ENCODE assay signal across 12 mouse cellular contexts in genomic region chr9:98939290-98939689, GRCm38 (mm10). TPM values are rescaled to one million over a fixed set of nuclear protein-coding genes. Genes with fewer than 3 reads are reported as not detected.
DNase-seq lines count a peak whose midpoint lies in the region; ATAC-seq and TF ChIP-seq lines count a peak whose summit lies in the region.
"Had no signal": no experiment of that assay in that cellular context is flagged by ENCODE, and none has a peak within 500 bp of the region (broad histone marks: within the 10 kb centered on the region; RNA-seq: fewer than 3 reads in every experiment).

No protein-coding gene starts in this region.

- CTCF ChIA-PET in Patski (lab: Charles Lee): interaction anchor here (1.5 to 1.6 kb wide), 2 partner anchors 17 to 26 kb away, joined by 3 read pairs; no protein-coding TSS in a partner anchor

- no peak for ATAC-seq in Patski
- ATAC-seq in monocyte, adult 5-6 weeks (replicated peaks; ENCODE audit: insufficient number of reproducible peaks, low FRiP score, low TSS enrichment, poor library complexity, severe bottlenecking): no peak

- intact Hi-C loops in left cerebral cortex, adult 2 months (cut with DNase I): no loop called here
- intact Hi-C loops in left cerebral cortex, postnatal 25 days (cut with DNase I): no loop called here

- in situ Hi-C loops in Patski (cut with MboI; ENCODE audit: low pct_unique_long_range_greater_than_20kb): no loop called here

- peak; percentile 49 for TF ChIP-seq CTCF in left cerebral cortex, adult 2 months (IDR thresholded peaks at IDR 0.05)
- TF ChIP-seq CTCF in Patski (IDR thresholded peaks at IDR 0.05): peak; percentile 67

- POLR2A ChIA-PET in Patski (lab: Charles Lee): no interaction called here

- H3K4me3 ChIP-seq in left cerebral cortex, adult 2 months: no peak overlapping the region
- H3K4me3 ChIP-seq: embryonic facial prominence, embryonic 13.5 days; hindbrain, embryonic 15.5 days had no signal

- peaks cover 25% of the 10 kb centered on the region for H3K27me3 ChIP-seq in Patski

- DNase-seq in embryo, embryonic 10 days (ENCODE audit: low spot score): peak; percentile 40
- no peak for DNase-seq in embryo, embryonic 9.5 days (ENCODE audit: extremely low spot score)
- no peak for DNase-seq in left cerebral cortex, adult 2 months (ENCODE audit: extremely low spot score in 1 of 2, low spot score in 2 of 2)
- DNase-seq in left cerebral cortex, postnatal 25 days (ENCODE audit: low spot score in 2 of 2): no peak
- DNase-seq in 416B (ENCODE audit: low read depth) (peak; percentile 22), Patski (ENCODE audit: low read depth, low spot score) (no peak)
- no peak for DNase-seq in spleen, adult 12 weeks (ENCODE audit: low spot score)

- no peak overlapping the region for H3K27ac ChIP-seq in left cerebral cortex, adult 2 months
- H3K27ac ChIP-seq: embryonic facial prominence, embryonic 13.5 days; hindbrain, embryonic 15.5 days had no signal

RNA-seq across cellular contexts. Expression of gene Foxl2, which starts 15.8 kb away (rescaled TPM):
- total RNA-seq in left cerebral cortex, adult 2 months (2021): under 1 TPM; 0.91 to 0.95 TPM
- under 1 TPM; 0.80 to 0.94 TPM for total RNA-seq in left cerebral cortex, postnatal 25 days (2021)
- polyA plus RNA-seq in Patski (2021): 2.2 TPM
- total RNA-seq in monocyte, adult 5-6 weeks (2017): not detected in 3 replicates
- polyA plus RNA-seq: liver, embryonic 16.5 days had no signal

RNA-seq across cellular contexts. Expression of gene 7420426K07Rik, which starts 36.4 kb away (rescaled TPM):
- not detected for total RNA-seq in left cerebral cortex, adult 2 months (2021)
- not detected for total RNA-seq in left cerebral cortex, postnatal 25 days (2021)
- not detected for polyA plus RNA-seq in Patski (2021)
- total RNA-seq in monocyte, adult 5-6 weeks (2017): not detected in 3 replicates
- total RNA-seq: layer of hippocampus, postnatal 14 days had no signal
- polyA plus RNA-seq: embryonic facial prominence, embryonic 13.5 days; hindbrain, embryonic 15.5 days; liver, embryonic 16.5 days had no signal

RNA-seq across cellular contexts. Expression of gene Faim, which starts 46.9 kb away (rescaled TPM):
- total RNA-seq in left cerebral cortex, adult 2 months (2021): 10 to 100 TPM; 34.1 to 35.8 TPM
- total RNA-seq in left cerebral cortex, postnatal 25 days (2021): 10 to 100 TPM; 34.1 to 35.5 TPM
- 39.9 TPM for polyA plus RNA-seq in Patski (2021)
- total RNA-seq in monocyte, adult 5-6 weeks (2017): 131 to 158 TPM (median 133 TPM) in 3 replicates

Comparison
In these comparisons a context has a peak if more than half of its experiments do, and no peak if none do; other contexts are left out.
1. DNase-seq: peak in embryo, embryonic 10 days (single experiment) and 416B (single experiment); none in embryo, embryonic 9.5 days (single experiment), left cerebral cortex, adult 2 months (0 of 2), left cerebral cortex, postnatal 25 days (0 of 2), Patski (single experiment) and spleen, adult 12 weeks (single experiment).